Mouse (Mus musculus) heart, adult 2 months (tissue): Measurements from ENCODE around the gene Arhgef38. TPM values are rescaled to one million over a fixed set of nuclear protein-coding genes. Genes with fewer than 3 reads are reported as not detected.

ENCODE experiments used
- DNase-seq, 2 experiments: peaks; one replicate each; pipeline ENCODE4 v3.0.0; 2021
- H3K27ac ChIP-seq: fragments of 200-600 bp; 2 replicates; pipeline ENCODE4 v1.8.1; 2022
- H3K27me3 ChIP-seq: fragments of 200-500 bp; 2 replicates; pipeline ENCODE4 v1.6.1; 2012; ENCODE audit warnings: mild to moderate bottlenecking, low read length, inconsistent platforms, mixed read lengths; ENCODE audit not compliant: control insufficient read depth, insufficient read depth
- H3K36me3 ChIP-seq: fragments of 200-500 bp; 2 replicates; pipeline ENCODE4 v1.6.1; 2012; ENCODE audit warnings: low read length, inconsistent platforms; ENCODE audit not compliant: control insufficient read depth, insufficient read depth
- H3K4me1 ChIP-seq: fragments of 200-500 bp; 2 replicates; pipeline ENCODE4 v1.6.1; 2011; ENCODE audit warnings: low read length; ENCODE audit not compliant: control insufficient read depth, insufficient read depth
- H3K4me3 ChIP-seq: fragments of 200-600 bp; 2 replicates; pipeline ENCODE4 v1.8.1; 2022
- H3K79me2 ChIP-seq: fragments of 200-500 bp; replicated peaks from 2 replicates; pipeline ENCODE4 v1.6.1; 2012; ENCODE audit warnings: mild to moderate bottlenecking, inconsistent platforms, low read length, moderate library complexity, mixed read lengths; ENCODE audit not compliant: control insufficient read depth, insufficient read depth
- H3K9ac ChIP-seq: fragments of 200-500 bp; 2 replicates; pipeline ENCODE4 v1.6.1; 2012; ENCODE audit warnings: low read depth, mild to moderate bottlenecking, control low read depth, inconsistent platforms, low read length, mixed read lengths
- CTCF ChIP-seq: fragments of 200-600 bp; IDR thresholded peaks from 2 replicates; pipeline ENCODE4 v1.8.1; 2022; ENCODE audit warnings: antibody characterized with exemption, mild to moderate bottlenecking, moderate library complexity
- EP300 ChIP-seq: fragments of 200-500 bp; IDR thresholded peaks from 2 replicates; pipeline ENCODE4 v1.6.1; 2011; ENCODE audit warnings: low read depth, low read length, control low read depth; ENCODE audit not compliant: insufficient read depth
- POLR2A ChIP-seq: fragments of 200-500 bp; IDR thresholded peaks from 2 replicates; pipeline ENCODE4 v1.6.1; 2011; ENCODE audit warnings: mild to moderate bottlenecking, low read depth, low read length, control low read depth; ENCODE audit not compliant: insufficient read depth
- WGBS: fragments of 180-500 bp; shearing (Covaris S2); methylation state at CpG from one replicate; pipeline ENCODE4 v1.1.7; 2018; 5-methylcytosine and 5-hydroxymethylcytosine counted together
- intact Hi-C: fragments of 180-260 bp; cut with DNase I; formaldehyde crosslinking; loops from one replicate; pipeline ENCODE4 v1.15.1; 2025
- polyA plus RNA-seq: library from polyadenylated mRNA; depleted of rRNA; stranded (reverse); fragments of >200 nt; gene quantifications from 2 replicates; pipeline ENCODE4 v1.2.3, GENCODE M21; 2012; rRNA removed
- total RNA-seq, 2 experiments: library from RNA; stranded (reverse); gene quantifications; 2 replicates each; pipeline ENCODE4 v1.2.3; 2021

The Arhgef38 gene
- total and polyA plus RNA-seq, 3 experiments: 0.02 TPM; not detected in 2

- no peak overlapping the region for H3K27ac ChIP-seq
- H3K4me3 ChIP-seq: no peak overlapping the region
- DNase-seq: no peak
- H3K9ac ChIP-seq: no peak overlapping the region
- no peaks in the 10 kb centered on the region for H3K79me2 ChIP-seq
- no peaks in the 10 kb centered on the region for H3K4me1 ChIP-seq
- 75% methylated on average over 10 of the region's 10 CpGs for WGBS
- H3K27me3 ChIP-seq: no peaks in the 10 kb centered on the region
- intact Hi-C loops: no loop called here
- no peaks in the 10 kb centered on the region for H3K36me3 ChIP-seq
- TF ChIP-seq CTCF (no peak), EP300 (no peak), POLR2A (no peak)
Measured at GRCm38 (mm10) chr3:133075560-133075959, 159.2 kb downstream of the Arhgef38 start.

Other genes with a start within 250 kb of the Arhgef38 start
- gene Ints12, start 143.1 kb downstream of the Arhgef38 start, total RNA-seq: 1 to 10 TPM; 6.8 to 8.5 TPM
- 4.6 and 8.5 TPM in 2 replicates for gene Ints12, start 143.1 kb downstream of the Arhgef38 start, polyA plus RNA-seq
- 1 to 10 TPM; 2.6 to 2.9 TPM for gene Gstcd, start 142.9 kb downstream of the Arhgef38 start, total RNA-seq
- 0.72 and 1.4 TPM in 2 replicates for gene Gstcd, start 142.9 kb downstream of the Arhgef38 start, polyA plus RNA-seq
- gene Ppa2, start 75.2 kb upstream of the Arhgef38 start, total RNA-seq: 100 to 1,000 TPM; 126 to 144 TPM
- gene Ppa2, start 75.2 kb upstream of the Arhgef38 start, polyA plus RNA-seq: 78.5 and 80.4 TPM in 2 replicates